Mouse (Mus musculus) stomach, postnatal 0 days (tissue): ENCODE measurements around the gene Gjb5.

Experiments
- CTCF ChIP-seq: IDR thresholded peaks from 2 replicates; pipeline ENCODE4 v1.5.1; 2016; ENCODE audit warnings: antibody characterized with exemption, low read depth, mild to moderate bottlenecking, moderate library complexity
- EP300 ChIP-seq: optimal IDR thresholded peaks from 2 replicates; pipeline ENCODE3; 2016; ENCODE audit warnings: antibody characterized with exemption

GRCm38 (mm10) chr4:127402166-127402565 is 44.2 kb upstream of the Gjb5 start:
- TF ChIP-seq CTCF (no peak), EP300 (no peak)
